Mouse (Mus musculus) cerebellum, postnatal 25 days (tissue): ENCODE measurements at regions not wholly inside any gene's neighbourhood (a gene's known extent, or its start where the extent isn't known, plus 50 kb on each side); places are given as distances from the start of the nearest gene placed in this dataset.
A peak's percentile ranks its signal among the peaks of the same experiment; 100 is the strongest.

Experiments
- DNase-seq, 2 experiments: peaks; one replicate each; pipeline ENCODE4 v3.0.0; 2021; ENCODE audit warnings: mixed read lengths in 2 of 2

- DNase-seq, result no peak
Observed at GRCm38 (mm10) chr16:77301270-77302171, 288.0 kb downstream of the Usp25 start.

GRCm38 (mm10) chr16:77300572-77301213 lies 287.2 kb downstream of the Usp25 start:
- DNase-seq, result no peak

GRCm38 (mm10) chr16:77295574-77296355 lies 282.3 kb downstream of the Usp25 start:
- no peak for DNase-seq

- DNase-seq, result no peak
Observed at GRCm38 (mm10) chr16:77292317-77292771, 278.8 kb downstream of the Usp25 start.

- no peak for DNase-seq
Observed at GRCm38 (mm10) chr16:77291723-77292316, 278.3 kb downstream of the Usp25 start.

GRCm38 (mm10) chr16:77284205-77284604 lies 270.7 kb downstream of the Usp25 start:
- DNase-seq, result no peak

- DNase-seq, result no peak
Observed at GRCm38 (mm10) chr16:77279916-77280315, 266.4 kb downstream of the Usp25 start.

GRCm38 (mm10) chr16:77279495-77279894 lies 266.0 kb downstream of the Usp25 start:
- DNase-seq, result no peak

- DNase-seq, result no peak
Observed at GRCm38 (mm10) chr16:77273306-77273705, 259.8 kb downstream of the Usp25 start.

- no peak for DNase-seq
Observed at GRCm38 (mm10) chr16:77268926-77269325, 255.4 kb downstream of the Usp25 start.

GRCm38 (mm10) chr16:77267679-77268078 lies 254.2 kb downstream of the Usp25 start:
- DNase-seq, result peak; percentile 47 to 70

GRCm38 (mm10) chr16:77252349-77252748 lies 238.8 kb downstream of the Usp25 start:
- no peak for DNase-seq

GRCm38 (mm10) chr16:77251422-77251821 lies 237.9 kb downstream of the Usp25 start:
- no peak for DNase-seq

GRCm38 (mm10) chr16:77240876-77241275 lies 227.4 kb downstream of the Usp25 start:
- no peak for DNase-seq

- DNase-seq, result peak; percentile 24 to 40
Observed at GRCm38 (mm10) chr16:77239176-77239790, 225.8 kb downstream of the Usp25 start.

- DNase-seq, result peak in 1 of 2 experiments; percentile 15
Observed at GRCm38 (mm10) chr16:77238358-77239175, 225.1 kb downstream of the Usp25 start.

GRCm38 (mm10) chr16:77237631-77238357 lies 224.3 kb downstream of the Usp25 start:
- DNase-seq, result no peak

GRCm38 (mm10) chr16:77237272-77237603 lies 223.7 kb downstream of the Usp25 start:
- DNase-seq, result no peak

- DNase-seq, result peak; percentile 83 to 84
Observed at GRCm38 (mm10) chr16:77236509-77237271, 223.2 kb downstream of the Usp25 start.

- peak; percentile 69 to 70 for DNase-seq
Observed at GRCm38 (mm10) chr16:77236021-77236420, 222.5 kb downstream of the Usp25 start.
